Mouse (Mus musculus): Measurements from ENCODE around the gene Nhsl2. TPM values are rescaled to one million over a fixed set of nuclear protein-coding genes. Genes with fewer than 3 reads are reported as not detected.
A peak's percentile ranks its signal among the peaks of the same experiment; 100 is the strongest.

Nhsl2 gene
- polyA plus RNA-seq, 1 experiment from 2014 or later, result 30.5 TPM

DNA sequence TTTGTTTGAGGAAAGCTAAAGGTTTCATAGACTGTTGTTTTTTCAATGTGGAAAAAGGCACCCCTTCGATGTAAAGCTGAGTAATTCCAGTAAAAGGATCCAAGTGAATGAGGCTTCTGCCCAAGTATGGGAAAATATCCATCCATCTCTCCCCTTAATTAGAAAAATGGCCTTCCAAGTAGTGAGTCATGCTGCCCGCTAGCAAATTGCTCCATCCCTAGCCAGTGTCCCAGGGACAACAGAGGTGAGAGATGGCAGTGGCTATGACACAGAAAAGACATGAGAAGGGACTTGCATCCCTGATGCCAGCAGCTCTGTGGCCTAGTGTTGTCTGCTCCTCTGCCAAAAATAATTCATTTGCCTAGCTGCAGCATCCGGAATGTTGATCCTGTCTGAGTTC, 114.5 kb downstream of the Nhsl2 start:
- WGBS, result 79% methylated on average over 3 of the region's 3 CpGs
- H3K27ac ChIP-seq, result no peak overlapping the region
- H3K27me3 ChIP-seq (ENCODE audit: insufficient read depth, poor library complexity, severe bottlenecking), result peaks cover 29% of the 10 kb centered on the region; the same call in 1 of the 2 replicates
- H3K4me3 ChIP-seq, result no peak overlapping the region
- no peaks in the 10 kb centered on the region for H3K36me3 ChIP-seq
- no peaks in the 10 kb centered on the region for H3K9me3 ChIP-seq
- no peaks in the 10 kb centered on the region for H3K4me1 ChIP-seq
- DNase-seq (ENCODE audit: low spot score), result no peak

DNA sequence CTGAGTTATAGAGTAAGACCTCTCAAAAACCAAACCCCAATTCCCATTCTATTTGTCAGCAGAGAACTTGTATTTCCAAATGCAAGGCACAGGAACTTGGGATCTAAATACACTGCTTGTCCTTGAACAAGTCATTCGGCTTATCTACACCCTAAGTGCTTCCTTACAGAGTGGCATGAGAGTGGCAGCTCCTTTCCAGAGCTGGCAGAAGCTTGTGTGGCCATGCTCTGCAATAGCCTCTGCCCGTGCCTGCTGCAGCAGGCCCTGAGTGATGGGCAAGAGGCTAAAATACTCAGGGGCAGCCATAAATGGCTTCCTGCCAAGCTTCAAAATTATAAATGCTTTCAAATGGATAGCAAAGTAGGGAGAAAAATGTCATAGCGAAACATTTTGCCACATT, 123.8 kb downstream of the Nhsl2 start:
- no peaks in the 10 kb centered on the region for H3K36me3 ChIP-seq
- no peaks in the 10 kb centered on the region for H3K9me3 ChIP-seq
- H3K27ac ChIP-seq, result no peak overlapping the region
- H3K27me3 ChIP-seq (ENCODE audit: insufficient read depth, poor library complexity, severe bottlenecking), result no peaks in the 10 kb centered on the region; the same call in 1 of the 2 replicates
- no peak overlapping the region for H3K4me3 ChIP-seq
- WGBS, result 62% methylated on average over 3 of the region's 3 CpGs
- peaks cover 3% of the 10 kb centered on the region; the same call in 1 of the 2 replicates for H3K4me1 ChIP-seq
- DNase-seq (ENCODE audit: low spot score), result no peak

DNA sequence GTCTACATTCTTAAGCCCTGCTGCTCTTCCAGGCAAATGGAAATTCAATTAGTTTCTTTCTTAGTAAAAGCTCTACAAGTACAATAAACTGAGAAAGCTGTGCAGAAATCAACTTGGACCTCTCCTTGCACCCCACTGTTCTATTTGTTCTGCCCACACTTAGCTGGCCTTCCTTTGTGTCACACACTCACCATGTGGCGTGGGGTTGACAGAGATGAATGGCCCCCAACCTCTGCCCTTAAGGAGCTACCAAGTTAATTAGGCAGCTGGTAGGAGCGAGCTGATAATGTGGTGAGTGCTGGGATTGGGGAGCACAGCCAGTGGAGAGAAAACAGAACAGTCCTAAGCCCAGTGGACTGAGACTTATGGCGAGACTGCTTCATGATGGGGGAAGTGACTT, 127.7 kb downstream of the Nhsl2 start:
- Histone ChIP-seq H3K27me3 (ENCODE audit: insufficient read depth, poor library complexity, severe bottlenecking) (peaks cover 8% of the 10 kb centered on the region; the same call in 1 of the 2 replicates), H3K27ac (peak overlapping the region; percentile 52; the same call in 1 of the 2 replicates), H3K9me3 (no peaks in the 10 kb centered on the region), H3K36me3 (no peaks in the 10 kb centered on the region), H3K4me1 (peaks cover 5% of the 10 kb centered on the region; the same call in 1 of the 2 replicates), H3K4me3 (no peak overlapping the region)
- 48% methylated on average over 3 of the region's 3 CpGs for WGBS
- no peak for DNase-seq (ENCODE audit: low spot score)

- peaks cover 13% of the 10 kb centered on the region; the same call in 1 of the 2 replicates for H3K27me3 ChIP-seq (ENCODE audit: insufficient read depth, poor library complexity, severe bottlenecking)
- no peaks in the 10 kb centered on the region for H3K9me3 ChIP-seq
- H3K27ac ChIP-seq, result peak overlapping the region; percentile 86
- WGBS, result 33% methylated on average over 2 of the region's 2 CpGs
- no peaks in the 10 kb centered on the region for H3K36me3 ChIP-seq
- DNase-seq (ENCODE audit: low spot score), result no peak
- H3K4me3 ChIP-seq, result no peak overlapping the region
- H3K4me1 ChIP-seq, result peaks cover 8% of the 10 kb centered on the region; the same call in 1 of the 2 replicates
Observed at GRCm38 (mm10) chrX:101978861-101979260, 129.7 kb downstream of the Nhsl2 start.

GRCm38 (mm10) chrX:101979267-101979666, 130.1 kb downstream of the Nhsl2 start:
- peak overlapping the region; percentile 86 for H3K27ac ChIP-seq
- peaks cover 11% of the 10 kb centered on the region; the same call in 1 of the 2 replicates for H3K4me1 ChIP-seq
- H3K4me3 ChIP-seq, result no peak overlapping the region
- H3K9me3 ChIP-seq, result no peaks in the 10 kb centered on the region
- H3K36me3 ChIP-seq, result no peaks in the 10 kb centered on the region
- peaks cover 17% of the 10 kb centered on the region; the same call in 1 of the 2 replicates for H3K27me3 ChIP-seq (ENCODE audit: insufficient read depth, poor library complexity, severe bottlenecking)
- 33% methylated on average over 5 of the region's 5 CpGs for WGBS
- peak; percentile 78 for DNase-seq (ENCODE audit: low spot score)

GRCm38 (mm10) chrX:101980586-101980985, 131.4 kb downstream of the Nhsl2 start:
- Histone ChIP-seq H3K9me3 (no peaks in the 10 kb centered on the region), H3K27me3 (ENCODE audit: insufficient read depth, poor library complexity, severe bottlenecking) (peaks cover 22% of the 10 kb centered on the region; the same call in 1 of the 2 replicates), H3K4me3 (no peak overlapping the region), H3K27ac (0 out of 2 replicates have a peak overlapping the region, but pooled peaks have one; percentile 86), H3K36me3 (no peaks in the 10 kb centered on the region), H3K4me1 (peaks cover 18% of the 10 kb centered on the region; the same call in 1 of the 2 replicates)
- WGBS, result 90% methylated on average over 2 of the region's 2 CpGs
- no peak for DNase-seq (ENCODE audit: low spot score)

- Histone ChIP-seq H3K9me3 (no peaks in the 10 kb centered on the region), H3K27ac (no peak overlapping the region), H3K4me1 (peaks cover 18% of the 10 kb centered on the region; the same call in 1 of the 2 replicates), H3K4me3 (no peak overlapping the region), H3K36me3 (no peaks in the 10 kb centered on the region), H3K27me3 (ENCODE audit: insufficient read depth, poor library complexity, severe bottlenecking) (peaks cover 22% of the 10 kb centered on the region; the same call in 1 of the 2 replicates)
- DNase-seq (ENCODE audit: low spot score), result no peak
- WGBS, result 38% methylated on average over 2 of the region's 2 CpGs
Observed at GRCm38 (mm10) chrX:101981450-101981849, 132.3 kb downstream of the Nhsl2 start.

GRCm38 (mm10) chrX:101983638-101984037, 134.5 kb downstream of the Nhsl2 start:
- Histone ChIP-seq H3K36me3 (no peaks in the 10 kb centered on the region), H3K27ac (peak overlapping the region; percentile 67; the same call in 1 of the 2 replicates), H3K4me3 (no peak overlapping the region), H3K9me3 (no peaks in the 10 kb centered on the region), H3K27me3 (ENCODE audit: insufficient read depth, poor library complexity, severe bottlenecking) (peaks cover 26% of the 10 kb centered on the region; the same call in 1 of the 2 replicates), H3K4me1 (peaks cover 16% of the 10 kb centered on the region; the same call in 1 of the 2 replicates)
- DNase-seq (ENCODE audit: low spot score), result no peak
- WGBS, result 41% methylated on average over 6 of the region's 6 CpGs

DNA sequence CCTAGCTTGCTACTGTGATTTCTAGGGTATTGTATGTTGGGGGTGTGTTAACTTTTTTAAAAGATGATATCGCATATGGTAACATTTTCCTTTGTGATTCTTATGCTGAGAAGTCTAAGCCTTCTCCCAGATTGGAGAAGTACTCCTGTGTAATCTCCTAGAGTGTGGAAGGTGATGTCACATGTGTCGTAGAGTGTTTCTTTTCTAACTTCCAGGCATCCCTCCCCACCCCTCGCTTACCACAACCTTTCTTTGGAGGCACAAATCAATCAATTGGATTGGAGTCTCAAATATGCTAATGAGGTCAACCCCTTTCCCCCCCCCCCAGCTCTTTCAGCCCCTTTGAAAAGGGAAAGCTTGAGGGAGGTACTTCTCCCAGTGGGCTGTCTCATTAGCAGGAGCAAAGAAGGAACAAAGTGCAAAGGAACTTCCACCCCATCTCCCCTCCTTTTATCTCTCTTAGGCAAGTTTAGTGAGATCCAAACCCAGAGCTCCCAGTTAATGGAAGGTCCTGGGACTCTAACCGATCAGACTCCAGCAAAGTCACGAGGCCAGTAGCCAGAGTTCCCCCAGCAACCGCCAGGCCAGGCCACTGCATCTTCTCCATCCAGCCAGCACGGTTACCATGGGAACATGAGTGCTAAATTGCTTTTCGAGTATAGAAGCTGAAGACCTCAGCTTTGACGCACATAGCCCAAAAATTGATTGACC, 137.6 kb downstream of the Nhsl2 start:
- H3K4me3 ChIP-seq, result no peak overlapping the region
- H3K36me3 ChIP-seq, result no peaks in the 10 kb centered on the region
- no peaks in the 10 kb centered on the region for H3K9me3 ChIP-seq
- WGBS, result 55% methylated on average over 9 of the region's 9 CpGs
- no peak overlapping the region for H3K27ac ChIP-seq
- peaks cover 16% of the 10 kb centered on the region; the same call in 1 of the 2 replicates for H3K4me1 ChIP-seq
- peaks cover 28% of the 10 kb centered on the region; the same call in 1 of the 2 replicates for H3K27me3 ChIP-seq (ENCODE audit: insufficient read depth, poor library complexity, severe bottlenecking)
- no peak for DNase-seq (ENCODE audit: low spot score)

DNA sequence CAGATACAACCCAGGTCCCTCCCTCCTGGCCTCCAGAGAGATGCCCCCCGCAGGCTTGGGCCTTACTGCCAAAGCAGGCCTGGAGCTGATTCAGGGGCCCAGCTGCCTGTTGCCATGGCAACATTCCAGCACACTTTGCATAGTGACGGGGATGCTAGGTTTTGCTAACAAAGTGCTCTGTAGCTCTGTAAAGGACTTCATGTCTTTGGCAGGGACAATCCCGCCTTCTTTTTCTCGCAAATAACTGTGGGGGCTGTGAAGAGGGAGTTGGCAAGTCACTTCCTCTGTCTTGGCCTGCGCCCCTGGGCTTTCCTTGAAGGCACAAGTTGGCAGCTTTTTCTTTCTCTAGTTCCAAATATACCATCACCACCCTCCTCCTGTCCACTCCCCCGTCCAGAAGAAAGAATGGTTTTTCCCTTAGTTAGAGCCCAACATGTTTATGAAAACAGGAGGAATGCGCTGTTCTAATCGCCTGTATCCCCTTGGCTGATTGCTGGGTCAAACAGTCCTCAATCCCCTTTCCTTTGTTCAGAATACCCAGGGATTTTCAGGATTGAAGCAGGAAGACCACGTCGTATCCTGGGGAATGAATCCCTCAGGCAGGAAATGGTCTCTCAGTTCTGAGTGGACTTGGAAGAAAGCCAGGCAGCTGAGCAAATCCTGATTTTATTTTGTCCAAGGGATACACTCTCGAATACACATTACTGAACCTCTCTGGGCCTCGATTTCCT, 144.8 kb downstream of the Nhsl2 start:
- 0 out of 2 replicates have a peak, but pooled peaks cover 3% of the 10 kb centered on the region for H3K4me1 ChIP-seq
- 43% methylated on average over 12 of the region's 12 CpGs for WGBS
- H3K27me3 ChIP-seq (ENCODE audit: insufficient read depth, poor library complexity, severe bottlenecking), result peaks cover 27% of the 10 kb centered on the region; the same call in 1 of the 2 replicates
- no peak for DNase-seq (ENCODE audit: low spot score)
- H3K36me3 ChIP-seq, result no peaks in the 10 kb centered on the region
- no peak overlapping the region for H3K4me3 ChIP-seq
- peak overlapping the region; percentile 52 for H3K27ac ChIP-seq
- no peaks in the 10 kb centered on the region for H3K9me3 ChIP-seq

DNA sequence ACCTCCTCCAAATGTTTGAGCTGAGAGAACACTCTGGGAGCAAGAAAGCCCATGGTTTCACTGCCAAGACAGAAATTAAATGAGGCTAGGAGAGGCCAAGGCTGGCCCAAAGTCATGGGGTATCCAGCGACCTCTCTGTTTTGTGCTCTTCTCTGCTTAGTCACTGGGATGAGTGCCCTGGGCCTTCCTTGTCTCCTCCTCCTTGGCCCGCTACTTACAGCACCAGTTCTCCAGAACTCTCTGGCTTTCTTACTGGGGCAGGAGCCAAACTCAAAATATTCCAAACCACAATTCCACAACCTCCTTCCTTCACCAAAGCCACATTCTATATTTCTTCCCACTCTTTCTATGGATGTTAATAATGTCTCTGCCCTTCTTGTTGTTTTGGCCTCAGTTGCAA, 147.5 kb downstream of the Nhsl2 start:
- DNase-seq (ENCODE audit: low spot score), result no peak
- Histone ChIP-seq H3K9me3 (no peaks in the 10 kb centered on the region), H3K27ac (no peak overlapping the region), H3K36me3 (no peaks in the 10 kb centered on the region), H3K4me1 (peaks cover 10% of the 10 kb centered on the region; the same call in 1 of the 2 replicates), H3K27me3 (ENCODE audit: insufficient read depth, poor library complexity, severe bottlenecking) (peaks cover 35% of the 10 kb centered on the region; the same call in 1 of the 2 replicates), H3K4me3 (no peak overlapping the region)
- 74% methylated on average over 2 of the region's 2 CpGs for WGBS

DNA sequence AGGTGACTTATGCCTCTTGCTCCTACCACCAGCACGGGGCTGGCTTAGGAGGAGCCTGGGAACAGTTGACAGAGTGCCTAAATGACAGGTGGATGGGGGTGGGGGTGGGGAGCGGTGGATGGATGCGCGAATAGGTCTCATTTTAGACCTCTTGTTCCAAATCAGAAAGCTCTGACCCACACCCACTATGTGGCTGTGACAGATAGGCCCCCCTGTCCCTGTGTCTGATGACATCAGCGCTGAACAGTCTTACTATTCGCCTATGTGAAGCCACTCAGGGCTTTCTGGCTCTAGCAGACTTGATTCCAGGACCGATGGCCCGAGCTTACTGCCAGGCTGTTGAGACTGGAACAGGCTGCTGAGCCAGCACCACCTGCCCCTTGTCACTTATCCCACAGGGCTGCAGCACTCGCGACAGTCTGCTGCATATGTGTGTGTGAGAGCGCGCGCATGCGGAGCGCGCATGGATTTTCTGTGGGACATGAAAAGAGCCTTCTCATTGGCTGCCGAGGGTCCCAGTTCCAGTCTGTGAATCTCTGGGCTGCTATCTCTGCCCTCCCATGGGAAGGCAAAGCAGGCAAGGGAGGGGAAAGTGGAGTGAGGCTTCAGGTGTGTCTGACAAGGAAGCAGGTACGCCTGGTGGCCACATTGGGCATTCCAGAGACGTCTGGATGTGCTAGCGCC, 154.6 kb downstream of the Nhsl2 start:
- H3K27ac ChIP-seq, result peak overlapping the region; percentile 83
- H3K27me3 ChIP-seq (ENCODE audit: insufficient read depth, poor library complexity, severe bottlenecking), result peaks cover 80% of the 10 kb centered on the region
- no peaks in the 10 kb centered on the region for H3K36me3 ChIP-seq
- peak overlapping the region; percentile 55 for H3K4me3 ChIP-seq
- DNase-seq (ENCODE audit: low spot score), result no peak
- H3K9me3 ChIP-seq, result no peaks in the 10 kb centered on the region
- H3K4me1 ChIP-seq, result peaks cover 34% of the 10 kb centered on the region
- WGBS, result 25% methylated on average over 20 of the region's 20 CpGs

All from heart, embryonic 10.5 days (tissue).